Mouse (Mus musculus): Measurements from ENCODE around the gene Gm49318. TPM values are rescaled to one million over a fixed set of nuclear protein-coding genes. Genes with fewer than 3 reads are reported as not detected.
A peak's percentile ranks its signal among the peaks of the same experiment; 100 is the strongest.
"Not testable (repeated sequence)": the region's sequence is repeated elsewhere in the genome, so short reads cannot be mapped to it uniquely, and the experiment has no call there.

Gm49318 gene
- polyA plus RNA-seq, 1 experiment = not detected

DNA sequence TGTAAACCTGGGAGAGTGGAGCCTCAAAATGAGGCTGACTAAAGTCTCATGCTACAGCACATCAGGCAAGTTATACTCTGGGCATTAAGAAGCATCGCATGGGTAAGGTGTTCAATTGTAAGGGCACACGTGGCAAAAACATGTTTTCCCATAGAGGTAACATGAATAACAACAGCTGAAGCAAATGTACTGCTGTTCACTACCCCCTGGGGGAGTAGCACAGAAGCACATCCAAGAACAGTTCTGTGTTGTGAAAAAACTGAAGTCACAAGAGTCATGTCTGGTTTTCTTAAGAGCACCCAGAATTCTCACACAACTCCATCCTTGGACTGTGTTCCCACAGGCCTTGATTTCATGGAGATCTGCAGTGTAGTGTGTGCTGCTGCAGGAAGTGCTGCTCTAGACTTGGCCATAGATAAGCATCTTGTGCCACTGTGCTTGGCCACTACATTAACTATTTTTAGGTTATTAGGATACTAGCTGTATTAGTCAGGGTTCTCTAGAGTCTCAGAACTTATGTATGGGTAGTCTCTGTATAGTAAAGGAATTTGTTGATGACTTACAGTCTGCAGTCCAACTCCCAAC is 16.1 kb upstream of the Gm49318 start:
- H3K27me3 ChIP-seq (ENCODE audit: control insufficient read depth, insufficient read depth, low read length) = no peaks in the 10 kb centered on the region
- 85% methylated on average over 2 of the region's 2 CpGs for WGBS
- DNase-seq (ENCODE audit: low read depth in 1 of 2, low spot score in 2 of 2) = no peak

DNA sequence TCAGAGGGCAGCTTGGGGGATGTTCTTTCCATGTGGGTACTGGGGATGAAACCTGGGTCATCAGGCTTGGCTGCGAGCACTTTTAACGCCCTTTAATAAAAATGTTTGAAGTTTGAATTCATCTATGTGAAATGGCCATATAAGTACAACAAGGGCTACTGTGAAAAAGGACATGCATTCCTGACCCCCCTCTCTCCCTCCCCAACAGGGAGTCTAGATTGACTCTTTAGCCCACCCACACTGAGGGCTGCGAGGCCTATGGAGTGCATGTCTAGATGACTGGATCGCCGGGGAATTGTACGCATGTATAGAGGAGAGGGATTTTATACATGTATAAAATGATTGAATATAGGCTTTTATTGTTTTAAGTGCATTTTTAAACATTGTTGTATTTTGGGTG is 15.0 kb upstream of the Gm49318 start:
- H3K4me1 ChIP-seq (ENCODE audit: control insufficient read depth, insufficient read depth, insufficient read length) = peaks cover 4% of the 10 kb centered on the region; the same call in 1 of the 2 replicates
- H3K27ac ChIP-seq (ENCODE audit: insufficient read depth, low read length) = no peak overlapping the region
- peak overlapping the region; percentile 90; the same call in 1 of the 2 replicates for H3K4me3 ChIP-seq (ENCODE audit: extremely low read depth, insufficient read depth, insufficient read length)
- 95% methylated on average over 6 of the region's 6 CpGs for WGBS
- no peaks in the 10 kb centered on the region for H3K27me3 ChIP-seq (ENCODE audit: control insufficient read depth, insufficient read depth, low read length)
- TF ChIP-seq POLR2A (IDR thresholded peaks at IDR 0.05; ENCODE audit: low read depth, low read length) (no peak), CTCF (IDR thresholded peaks at IDR 0.05; ENCODE audit: extremely low read depth, insufficient read depth, insufficient read length, insufficient replicate concordance) (no peak)
- H3K36me3 ChIP-seq (ENCODE audit: control insufficient read depth, insufficient read depth, low read length) = no peaks in the 10 kb centered on the region
- DNase-seq (ENCODE audit: low read depth in 1 of 2, low spot score in 2 of 2) = no peak

More for the DNA sequence above, 16.1 kb upstream of the Gm49318 start:
- Histone ChIP-seq H3K27ac (ENCODE audit: insufficient read depth, low read length) (no peak overlapping the region), H3K4me1 (ENCODE audit: control insufficient read depth, insufficient read depth, insufficient read length) (peaks cover 4% of the 10 kb centered on the region; the same call in 1 of the 2 replicates), H3K36me3 (ENCODE audit: control insufficient read depth, insufficient read depth, low read length) (no peaks in the 10 kb centered on the region), H3K4me3 (ENCODE audit: extremely low read depth, insufficient read depth, insufficient read length) (no peak overlapping the region)
- TF ChIP-seq POLR2A (IDR thresholded peaks at IDR 0.05; ENCODE audit: low read depth, low read length) (no peak), CTCF (IDR thresholded peaks at IDR 0.05; ENCODE audit: extremely low read depth, insufficient read depth, insufficient read length, insufficient replicate concordance) (no peak)

- H3K36me3 ChIP-seq (ENCODE audit: control insufficient read depth, insufficient read depth, low read length) = no peaks in the 10 kb centered on the region
- H3K4me1 ChIP-seq (ENCODE audit: control insufficient read depth, insufficient read depth, insufficient read length) = peaks cover 4% of the 10 kb centered on the region; the same call in 1 of the 2 replicates
- WGBS = under 1% methylated on average over 48 of the region's 48 CpGs
- TF ChIP-seq POLR2A (IDR thresholded peaks at IDR 0.05; ENCODE audit: low read depth, low read length) = peak; percentile 37; the same call in 1 of the 2 replicates
- no peak for TF ChIP-seq CTCF (IDR thresholded peaks at IDR 0.05; ENCODE audit: extremely low read depth, insufficient read depth, insufficient read length, insufficient replicate concordance)
- DNase-seq (ENCODE audit: low read depth in 1 of 2, low spot score in 2 of 2) = peak; percentile 87 to 90
- H3K27me3 ChIP-seq (ENCODE audit: control insufficient read depth, insufficient read depth, low read length) = no peaks in the 10 kb centered on the region
- peak within 1 kb of the TSS; percentile 71 for H3K27ac ChIP-seq (ENCODE audit: insufficient read depth, low read length)
- peak within 1 kb of the TSS; percentile 90 for H3K4me3 ChIP-seq (ENCODE audit: extremely low read depth, insufficient read depth, insufficient read length)
Measured at GRCm38 (mm10) chr9:22085022-22085834, 14.2 kb upstream of the Gm49318 start, which contains the start of gene Ecsit. Gene Ecsit (minus strand): TSS chr9:22085438.

DNA sequence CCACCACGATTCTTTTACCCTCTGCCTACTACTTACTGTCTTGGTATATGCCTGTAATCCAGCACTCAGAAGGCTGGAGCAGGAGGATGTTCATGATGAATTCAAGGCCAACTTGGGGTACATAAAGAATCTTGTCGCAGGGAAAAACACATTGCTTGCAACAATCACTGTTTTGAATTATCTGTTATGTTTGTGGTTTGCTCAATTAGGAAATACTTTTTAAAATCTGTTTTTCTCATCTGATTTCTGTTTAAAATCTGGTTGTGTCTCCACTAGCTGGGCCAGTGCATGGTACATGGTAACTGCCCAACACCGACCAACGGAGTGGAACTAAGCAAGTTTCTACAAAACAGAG is 13.6 kb upstream of the Gm49318 start:
- H3K36me3 ChIP-seq (ENCODE audit: control insufficient read depth, insufficient read depth, low read length) = no peaks in the 10 kb centered on the region
- H3K4me1 ChIP-seq (ENCODE audit: control insufficient read depth, insufficient read depth, insufficient read length) = peaks cover 4% of the 10 kb centered on the region; the same call in 1 of the 2 replicates
- H3K4me3 ChIP-seq (ENCODE audit: extremely low read depth, insufficient read depth, insufficient read length) = peak overlapping the region; percentile 90
- TF ChIP-seq POLR2A (IDR thresholded peaks at IDR 0.05; ENCODE audit: low read depth, low read length) (no peak), CTCF (IDR thresholded peaks at IDR 0.05; ENCODE audit: extremely low read depth, insufficient read depth, insufficient read length, insufficient replicate concordance) (no peak)
- WGBS = 22% methylated on average over 4 of the region's 4 CpGs
- H3K27ac ChIP-seq (ENCODE audit: insufficient read depth, low read length) = no peak overlapping the region
- DNase-seq (ENCODE audit: low read depth in 1 of 2, low spot score in 2 of 2) = no peak
- H3K27me3 ChIP-seq (ENCODE audit: control insufficient read depth, insufficient read depth, low read length) = no peaks in the 10 kb centered on the region

DNA sequence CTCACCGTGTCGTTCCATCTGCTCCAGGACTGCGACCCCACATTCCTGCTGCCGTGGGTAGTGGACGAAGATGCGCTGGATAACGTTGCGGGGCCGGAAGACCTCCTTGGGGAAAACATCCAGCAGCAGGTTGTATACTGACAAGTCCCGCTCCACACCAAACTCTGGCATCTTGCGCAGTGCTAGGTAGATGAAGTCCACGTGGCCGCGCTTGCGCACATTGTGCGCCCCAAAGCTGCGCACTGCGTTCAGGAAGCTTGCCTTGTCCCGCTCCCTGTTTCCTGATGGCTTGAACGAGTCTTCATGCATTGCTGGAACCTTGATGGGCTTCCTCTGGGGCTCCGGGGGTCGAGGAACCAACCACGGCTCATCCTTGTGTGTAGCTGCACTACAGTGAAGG is 5.2 kb upstream of the Gm49318 start:
- Histone ChIP-seq H3K27ac (ENCODE audit: insufficient read depth, low read length) (no peak overlapping the region), H3K27me3 (ENCODE audit: control insufficient read depth, insufficient read depth, low read length) (no peaks in the 10 kb centered on the region), H3K4me1 (ENCODE audit: control insufficient read depth, insufficient read depth, insufficient read length) (no peaks in the 10 kb centered on the region; the same call in 1 of the 2 replicates), H3K4me3 (ENCODE audit: extremely low read depth, insufficient read depth, insufficient read length) (no peak overlapping the region), H3K36me3 (ENCODE audit: control insufficient read depth, insufficient read depth, low read length) (peaks cover 8% of the 10 kb centered on the region)
- WGBS = 96% methylated on average over 23 of the region's 23 CpGs
- no peak for TF ChIP-seq CTCF (IDR thresholded peaks at IDR 0.05; ENCODE audit: extremely low read depth, insufficient read depth, insufficient read length, insufficient replicate concordance)
- TF ChIP-seq POLR2A (IDR thresholded peaks at IDR 0.05; ENCODE audit: low read depth, low read length) = no peak
- no peak for DNase-seq (ENCODE audit: low read depth in 1 of 2, low spot score in 2 of 2)

- not testable (repeated sequence) for H3K27ac ChIP-seq (ENCODE audit: insufficient read depth, low read length); H3K4me1 ChIP-seq (ENCODE audit: control insufficient read depth, insufficient read depth, insufficient read length); H3K36me3 ChIP-seq (ENCODE audit: control insufficient read depth, insufficient read depth, low read length); H3K4me3 ChIP-seq (ENCODE audit: extremely low read depth, insufficient read depth, insufficient read length); DNase-seq (ENCODE audit: low read depth in 1 of 2, low spot score in 2 of 2); H3K27me3 ChIP-seq (ENCODE audit: control insufficient read depth, insufficient read depth, low read length)
- 83% methylated on average over 5 of the region's 5 CpGs for WGBS
Measured at GRCm38 (mm10) chr9:22075778-22076177, 4.7 kb upstream of the Gm49318 start.

GRCm38 (mm10) chr9:22072276-22072675 is 1.2 kb upstream of the Gm49318 start:
- Histone ChIP-seq H3K36me3 (ENCODE audit: control insufficient read depth, insufficient read depth, low read length) (peaks cover 8% of the 10 kb centered on the region), H3K4me3 (ENCODE audit: extremely low read depth, insufficient read depth, insufficient read length) (no peak overlapping the region), H3K27me3 (ENCODE audit: control insufficient read depth, insufficient read depth, low read length) (no peaks in the 10 kb centered on the region), H3K27ac (ENCODE audit: insufficient read depth, low read length) (no peak overlapping the region), H3K4me1 (ENCODE audit: control insufficient read depth, insufficient read depth, insufficient read length) (no peaks in the 10 kb centered on the region; the same call in 1 of the 2 replicates)
- no peak for DNase-seq (ENCODE audit: low read depth in 1 of 2, low spot score in 2 of 2)
- no peak for TF ChIP-seq POLR2A (IDR thresholded peaks at IDR 0.05; ENCODE audit: low read depth, low read length)
- no peak for TF ChIP-seq CTCF (IDR thresholded peaks at IDR 0.05; ENCODE audit: extremely low read depth, insufficient read depth, insufficient read length, insufficient replicate concordance)
- WGBS = 79% methylated on average over 4 of the region's 4 CpGs

Measured in spleen, adult 2 months (tissue).